Mouse (Mus musculus): ENCODE data around the gene Gm20737. TPM values are rescaled to one million over a fixed set of nuclear protein-coding genes. Genes with fewer than 3 reads are reported as not detected.
"Not testable (repeated sequence)": the region's sequence is repeated elsewhere in the genome, so short reads cannot be mapped to it uniquely, and the experiment has no call there.

Gm20737 gene
- polyA plus RNA-seq (2015; fragmentation: Nextera tagmentation; extraction: Ambion mirVana) = not detected in 2 replicates

DNA sequence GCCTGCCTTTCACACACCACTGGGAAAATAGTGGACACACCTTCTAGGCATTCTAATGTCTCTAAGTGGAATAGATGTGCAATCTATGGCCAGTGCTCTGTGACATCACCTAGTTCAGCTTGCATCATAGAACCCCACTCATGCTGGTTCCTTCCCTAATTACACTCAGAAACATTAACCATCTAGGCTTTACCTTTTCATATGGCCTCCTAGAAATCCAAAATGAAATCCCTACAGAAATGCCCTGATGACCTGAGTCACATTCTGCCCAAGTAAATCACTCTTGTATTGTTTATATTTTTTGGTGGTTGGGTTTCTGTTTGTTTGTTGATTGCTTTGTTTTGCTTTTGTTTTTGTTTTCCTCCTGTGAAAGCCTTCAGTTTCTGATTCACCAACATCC is at the start of gene Gm20737:
Gene Gm20737 (minus strand): TSS at position 101 of the 400 bp plus-strand sequence.
- H3K9ac ChIP-seq (ENCODE audit: low read length); H3K27ac ChIP-seq (replicated peaks); H3K9me3 ChIP-seq (ENCODE audit: control insufficient read depth, low read length); H3K4me3 ChIP-seq (ENCODE audit: low read depth, low read length); H3K27me3 ChIP-seq (ENCODE audit: control insufficient read depth, insufficient read depth, low read length); DNase-seq (ENCODE audit: low spot score); H3K4me1 ChIP-seq (replicated peaks; ENCODE audit: control insufficient read depth, insufficient read depth); ATAC-seq (ENCODE audit: low FRiP score, low TSS enrichment); H3K4me2 ChIP-seq (replicated peaks; ENCODE audit: low read depth); H3K36me3 ChIP-seq (ENCODE audit: control insufficient read depth, insufficient read depth, low read length): not testable (repeated sequence)

GRCm38 (mm10) chrY:10553153-10553552 is 17.3 kb upstream of the Gm20737 start, which contains the start of gene Gm21775:
Gene Gm21775, plus strand, starts transcription at chrY:10553453.
- not testable (repeated sequence) for H3K4me2 ChIP-seq (replicated peaks; ENCODE audit: low read depth); ATAC-seq (ENCODE audit: low FRiP score, low TSS enrichment); H3K27me3 ChIP-seq (ENCODE audit: control insufficient read depth, insufficient read depth, low read length); H3K4me3 ChIP-seq (ENCODE audit: low read depth, low read length); H3K27ac ChIP-seq (replicated peaks); H3K9ac ChIP-seq (ENCODE audit: low read length); H3K9me3 ChIP-seq (ENCODE audit: control insufficient read depth, low read length); H3K36me3 ChIP-seq (ENCODE audit: control insufficient read depth, insufficient read depth, low read length); DNase-seq (ENCODE audit: low spot score); H3K4me1 ChIP-seq (replicated peaks; ENCODE audit: control insufficient read depth, insufficient read depth)
- WGBS = 58% methylated on average over 2 of the region's 5 CpGs

Other genes starting within 250 kb of the Gm20737 start
- not detected in 2 replicates for gene Gm20834, start 211.5 kb downstream of the Gm20737 start, polyA plus RNA-seq (2015; fragmentation: Nextera tagmentation; extraction: Ambion mirVana)
- not detected in 2 replicates for gene Gm28510, start 123.3 kb downstream of the Gm20737 start, polyA plus RNA-seq (2015; fragmentation: Nextera tagmentation; extraction: Ambion mirVana)
- gene Gm21775, start 17.4 kb upstream of the Gm20737 start, polyA plus RNA-seq (2015; fragmentation: Nextera tagmentation; extraction: Ambion mirVana) = not detected in 2 replicates
- gene Gm21900, start 80.3 kb upstream of the Gm20737 start, polyA plus RNA-seq (2015; fragmentation: Nextera tagmentation; extraction: Ambion mirVana) = not detected in 2 replicates
- gene Gm20777, start 216.4 kb upstream of the Gm20737 start, polyA plus RNA-seq (2015; fragmentation: Nextera tagmentation; extraction: Ambion mirVana) = not detected in 2 replicates